Mouse (Mus musculus) liver, embryonic 14.5 days (tissue): Measurements from ENCODE around the gene BC061212. TPM values are rescaled to one million over a fixed set of nuclear protein-coding genes. Genes with fewer than 3 reads are reported as not detected.
"Not testable (repeated sequence)": the region's sequence is repeated elsewhere in the genome, so short reads cannot be mapped to it uniquely, and the experiment has no call there.

Experiments used
- ATAC-seq: fragments of 200-750 bp; cut with Nextera tagmentation; 2 replicates; pipeline ENCODE4 v1.8.0; 2017; ENCODE audit warnings: moderate number of reproducible peaks, mild to moderate bottlenecking, moderate library complexity; ENCODE audit not compliant: insufficient read depth
- DNase-seq, 3 experiments: peaks; one replicate each; pipeline ENCODE4 v3.0.0-alpha.2; 2012 to 2013; ENCODE audit warnings: low read depth in 3 of 3, low spot score in 3 of 3
- H3K27ac ChIP-seq: fragments of 300-500 bp; sonication (generic); 2 replicates; pipeline ENCODE4 v1.5.1; 2014; ENCODE audit warnings: moderate library complexity, mild to moderate bottlenecking, control low read depth, inconsistent platforms
- H3K27me3 ChIP-seq: fragments of 300-500 bp; sonication (generic); 2 replicates; pipeline ENCODE4 v1.6.1; 2014; ENCODE audit warnings: mild to moderate bottlenecking, low read length, moderate library complexity; ENCODE audit not compliant: control insufficient read depth, insufficient read depth
- H3K36me3 ChIP-seq: fragments of 300-500 bp; sonication (generic); replicated peaks from 2 replicates; pipeline ENCODE4 v1.6.1; 2014; ENCODE audit warnings: low read depth; ENCODE audit not compliant: control insufficient read depth, insufficient read depth
- H3K4me1 ChIP-seq, 2 experiments: fragments of 200-500 bp in 1 of 2; fragments of 300-500 bp in 1 of 2; sonication (generic) in 1 of 2; replicated peaks; 2 replicates each; pipeline ENCODE4 v1.6.1; 2012 to 2014; ENCODE audit warnings: antibody characterized with exemption in 1 of 2, inconsistent platforms in 1 of 2, low read length in 1 of 2; ENCODE audit not compliant: control insufficient read depth in 2 of 2, insufficient read depth in 2 of 2
- H3K4me2 ChIP-seq: fragments of 300-500 bp; sonication (generic); 2 replicates; pipeline ENCODE4 v1.6.1; 2014; ENCODE audit warnings: low read depth, mild to moderate bottlenecking, control low read depth, moderate library complexity
- H3K4me3 ChIP-seq, 2 experiments: fragments of 200-500 bp in 1 of 2; fragments of 300-500 bp in 1 of 2; sonication (generic) in 1 of 2; 2 replicates each; pipeline ENCODE4 v1.5.1; 2012 to 2014; ENCODE audit warnings: low read depth in 2 of 2, low read length in 2 of 2, mild to moderate bottlenecking in 2 of 2, control low read depth in 1 of 2, inconsistent platforms in 1 of 2, moderate library complexity in 1 of 2; ENCODE audit not compliant: insufficient read depth in 1 of 2
- H3K9ac ChIP-seq: fragments of 300-500 bp; sonication (generic); replicated peaks from 2 replicates; pipeline ENCODE4 v1.6.1; 2014; ENCODE audit warnings: mild to moderate bottlenecking, control low read depth, moderate library complexity
- H3K9me3 ChIP-seq: fragments of 300-500 bp; sonication (generic); 2 replicates; pipeline ENCODE4 v1.6.1; 2016; ENCODE audit warnings: low read length, mixed read lengths; ENCODE audit not compliant: control insufficient read depth
- WGBS: fragments of 180-500 bp; shearing (Covaris S2); extraction: QIAGEN DNeasy Blood & Tissue Kit; methylation state at CpG from one replicate; pipeline ENCODE4 v1.1.7; 2014; ENCODE audit not compliant: insufficient replicate concordance; 5-methylcytosine and 5-hydroxymethylcytosine counted together
- polyA plus RNA-seq, 2 experiments: library from polyadenylated mRNA; depleted of rRNA in 1 of 2; stranded (reverse) in 1 of 2; unstranded in 1 of 2; fragments of >200 nt; fragmentation: Nextera tagmentation in 1 of 2; extraction: Ambion mirVana in 1 of 2; gene quantifications; 2 replicates each; pipeline versions ENCODE4 v1.2.1 to v1.2.3; 2012 to 2014

Gene BC061212
- not detected in 2 replicates for polyA plus RNA-seq (2012; rRNA removed)
- polyA plus RNA-seq (2014; fragmentation: Nextera tagmentation; extraction: Ambion mirVana) = not detected in 2 replicates

DNA sequence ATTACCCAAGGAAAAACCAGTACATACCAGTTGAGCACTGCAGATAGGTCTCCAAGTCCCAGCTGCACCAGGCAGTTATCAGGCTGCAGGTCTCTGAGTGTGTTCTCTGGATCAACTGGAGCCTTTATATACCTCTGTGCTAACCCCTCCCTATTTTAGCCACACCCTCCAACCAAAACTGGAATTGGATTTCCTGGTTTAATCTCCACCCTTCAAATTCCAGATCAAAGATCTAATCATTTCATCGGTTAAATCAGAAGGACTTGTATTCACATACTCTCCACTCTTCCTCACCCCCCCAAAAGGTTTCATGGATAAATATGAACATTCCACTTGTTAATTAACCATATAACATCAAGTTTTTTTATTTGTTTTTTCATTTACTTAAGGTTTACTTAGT, at the start of gene BC061212:
TSS of gene BC061212 (minus strand) at position 101 of the 400 bp plus-strand sequence.
- not testable (repeated sequence) for DNase-seq, H3K27me3 ChIP-seq, H3K9me3 ChIP-seq, H3K4me2 ChIP-seq, H3K9ac ChIP-seq, H3K4me1 ChIP-seq, H3K36me3 ChIP-seq, H3K4me3 ChIP-seq, ATAC-seq, H3K27ac ChIP-seq
- WGBS = no CpG with 5 or more reads among the region's 1 CpGs

- not testable (repeated sequence) for H3K4me3 ChIP-seq, H3K9ac ChIP-seq, H3K9me3 ChIP-seq, H3K27me3 ChIP-seq, H3K27ac ChIP-seq, DNase-seq, H3K4me1 ChIP-seq, ATAC-seq, H3K4me2 ChIP-seq, H3K36me3 ChIP-seq
- no CpG with 5 or more reads among the region's 3 CpGs for WGBS
These were observed 5.7 kb upstream of the BC061212 start, which contains the start of gene Gm6351 for GRCm38 (mm10) chr5:94076085-94076484. TSS of gene Gm6351 (plus strand) at chr5:94076385.

Other genes starting within 250 kb of the BC061212 start
- not detected in 2 replicates for gene Gm7792, start 226.8 kb downstream of the BC061212 start, polyA plus RNA-seq (2012; rRNA removed)
- gene Gm7792, start 226.8 kb downstream of the BC061212 start, polyA plus RNA-seq (2014; fragmentation: Nextera tagmentation; extraction: Ambion mirVana) = not detected in 2 replicates
- not detected in 2 replicates for gene Gm16429, start 141.5 kb downstream of the BC061212 start, polyA plus RNA-seq (2012; rRNA removed)
- gene Gm16429, start 141.5 kb downstream of the BC061212 start, polyA plus RNA-seq (2014; fragmentation: Nextera tagmentation; extraction: Ambion mirVana) = not detected in 2 replicates
- not detected in 2 replicates for gene Gm6351, start 5.8 kb upstream of the BC061212 start, polyA plus RNA-seq (2012; rRNA removed)
- not detected in 2 replicates for gene Gm6351, start 5.8 kb upstream of the BC061212 start, polyA plus RNA-seq (2014; fragmentation: Nextera tagmentation; extraction: Ambion mirVana)
- not detected in 2 replicates for gene Gm3106, start 147.5 kb upstream of the BC061212 start, polyA plus RNA-seq (2012; rRNA removed)
- gene Gm3106, start 147.5 kb upstream of the BC061212 start, polyA plus RNA-seq (2014; fragmentation: Nextera tagmentation; extraction: Ambion mirVana) = not detected in 2 replicates
- gene A430089I19Rik, start 236.3 kb upstream of the BC061212 start, polyA plus RNA-seq (2012; rRNA removed) = not detected in 2 replicates
- not detected in 2 replicates for gene A430089I19Rik, start 236.3 kb upstream of the BC061212 start, polyA plus RNA-seq (2014; fragmentation: Nextera tagmentation; extraction: Ambion mirVana)
- gene Gm6502, start 243.9 kb upstream of the BC061212 start, polyA plus RNA-seq (2012; rRNA removed) = not detected in 2 replicates
- gene Gm6502, start 243.9 kb upstream of the BC061212 start, polyA plus RNA-seq (2014; fragmentation: Nextera tagmentation; extraction: Ambion mirVana) = not detected in 2 replicates